Mouse (Mus musculus): ENCODE measurements at regions not wholly inside any gene's neighbourhood (a gene's known extent, or its start where the extent isn't known, plus 50 kb on each side); places are given as distances from the start of the nearest gene placed in this dataset.

GRCm38 (mm10) chr13:116243272-116243784 is 66.2 kb downstream of the Isl1 start:
- intact Hi-C loops (cut with DNase I): no loop called here

DNA sequence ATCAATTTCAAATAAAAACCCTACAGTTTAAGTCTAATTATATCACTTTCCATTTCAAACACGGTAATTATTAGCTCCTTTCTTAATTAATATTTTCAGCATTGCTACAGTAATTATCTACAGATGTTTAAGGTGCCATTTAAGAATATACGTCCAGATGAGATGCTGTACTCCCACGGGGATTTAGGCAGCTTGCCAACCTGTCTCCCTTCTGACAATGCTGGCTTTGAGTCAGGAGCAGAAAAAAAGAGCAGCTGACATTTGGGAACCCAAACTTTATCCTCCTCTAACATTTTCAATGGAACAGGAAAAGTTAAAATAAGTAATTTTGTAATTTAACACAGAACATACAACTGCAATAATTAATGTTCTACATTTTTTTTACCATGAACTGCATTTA is 94.4 kb downstream of the Isl1 start:
- intact Hi-C loops (cut with DNase I): no loop called here
- no peak for DNase-seq

More at GRCm38 (mm10) chr13:116243272-116243784, 66.2 kb downstream of the Isl1 start:
- no peak for DNase-seq

DNA sequence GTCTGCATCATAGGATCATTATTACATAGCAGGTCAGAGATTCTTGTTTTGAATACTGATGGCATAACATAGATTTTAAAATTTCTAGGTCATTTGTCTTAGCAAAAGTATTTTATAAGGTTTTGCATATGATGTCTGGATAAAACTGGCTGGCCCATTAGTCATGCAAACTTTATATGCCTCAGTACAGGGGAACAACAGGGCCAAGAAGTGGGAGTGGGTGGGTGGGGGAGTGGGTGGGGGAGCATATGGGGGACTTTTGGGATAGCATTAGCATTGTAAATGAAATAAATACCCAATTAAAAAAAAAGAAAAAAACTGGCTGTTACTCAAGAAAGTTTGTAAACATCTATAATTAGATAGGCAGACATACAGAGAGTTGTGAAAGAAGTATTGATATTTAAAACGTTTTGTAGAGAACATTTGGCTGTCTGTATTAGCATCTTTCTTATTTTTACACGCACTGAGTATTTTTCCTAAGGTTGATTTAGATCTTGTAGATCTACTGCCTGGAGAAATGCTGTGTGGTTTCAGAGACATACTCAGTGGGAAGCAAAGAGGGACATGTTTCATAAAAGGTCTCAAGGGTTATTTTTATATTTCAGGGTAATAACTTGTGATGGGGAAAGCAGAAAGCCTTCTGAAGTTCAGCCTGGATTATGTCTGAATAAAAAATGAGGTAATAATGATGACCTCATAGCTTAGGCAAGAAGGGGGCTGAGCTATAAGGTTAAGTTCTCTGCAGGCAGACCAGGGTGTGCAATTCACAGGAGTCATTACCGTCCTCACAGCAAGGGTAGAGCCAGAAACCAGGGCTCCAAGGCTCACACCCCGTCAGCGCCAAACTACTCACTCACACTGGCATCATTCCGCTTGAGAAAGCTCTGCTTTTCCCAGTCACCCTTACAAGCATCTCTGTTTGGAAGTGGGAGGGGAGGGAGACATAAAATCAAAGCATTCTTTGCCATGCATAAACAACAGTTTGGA is 95.4 kb downstream of the Isl1 start:
- no peak for DNase-seq
- intact Hi-C loops (cut with DNase I): no loop called here

DNA sequence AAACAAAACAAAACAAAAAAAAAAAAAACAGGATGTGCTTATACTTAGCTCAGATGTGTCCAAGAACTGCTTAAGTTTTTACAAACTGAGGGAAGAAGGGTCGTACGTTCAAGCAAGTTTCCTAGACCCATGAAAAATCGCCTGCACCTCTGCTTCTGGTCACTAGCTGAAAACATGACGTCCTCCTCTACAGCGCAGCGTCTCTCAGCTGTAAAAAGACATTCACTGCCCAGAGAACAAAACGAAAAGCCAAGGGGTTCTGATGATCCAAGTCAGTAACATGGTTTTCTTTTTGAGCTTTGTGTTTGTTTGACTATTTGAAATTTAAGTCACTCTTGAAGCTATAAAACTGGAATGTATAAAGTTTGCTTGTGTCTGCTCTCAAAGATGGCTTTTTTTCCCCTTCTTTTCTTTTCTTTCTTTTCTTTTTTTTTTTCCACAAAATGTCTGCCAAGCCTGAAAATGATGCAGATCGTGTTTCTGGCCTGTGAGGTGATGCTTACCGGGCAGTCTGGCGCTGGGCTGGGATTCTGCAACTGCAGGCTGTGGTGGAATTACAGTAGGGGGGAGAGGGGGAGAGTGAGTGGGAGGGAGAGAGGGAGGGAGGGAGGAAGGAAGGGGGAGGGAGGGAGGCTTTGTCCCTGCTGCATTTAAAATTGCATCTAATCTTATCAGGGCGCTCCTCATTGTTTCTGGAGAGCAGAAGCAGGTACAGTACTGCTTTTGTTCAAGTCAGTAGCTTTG is 108.1 kb downstream of the Isl1 start:
- DNase-seq: no peak
- intact Hi-C loops (cut with DNase I): no loop called here

- DNase-seq: no peak
- intact Hi-C loops (cut with DNase I): no loop called here
These were observed 122.4 kb downstream of the Isl1 start for GRCm38 (mm10) chr13:116187059-116187458.

DNA sequence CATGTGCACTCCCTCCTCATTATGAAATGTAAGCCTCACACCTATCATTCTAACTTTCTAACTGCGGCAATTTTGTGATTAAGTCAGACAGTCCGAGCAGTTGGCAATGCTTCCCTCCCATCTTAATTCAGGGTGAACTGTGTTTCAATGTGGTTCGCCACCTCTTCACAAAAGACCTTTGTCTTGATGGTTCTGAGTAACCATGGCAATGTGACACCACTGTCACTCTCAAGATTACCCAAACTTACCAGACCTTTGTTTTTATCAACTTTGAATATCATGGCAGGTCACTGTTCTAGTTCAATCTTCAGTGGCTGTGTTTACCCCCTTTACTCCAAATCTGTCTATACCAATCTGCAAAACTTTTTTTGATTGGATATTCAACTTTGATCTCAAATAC is 131.7 kb downstream of the Isl1 start:
- DNase-seq: no peak
- intact Hi-C loops (cut with DNase I): no loop called here

DNA sequence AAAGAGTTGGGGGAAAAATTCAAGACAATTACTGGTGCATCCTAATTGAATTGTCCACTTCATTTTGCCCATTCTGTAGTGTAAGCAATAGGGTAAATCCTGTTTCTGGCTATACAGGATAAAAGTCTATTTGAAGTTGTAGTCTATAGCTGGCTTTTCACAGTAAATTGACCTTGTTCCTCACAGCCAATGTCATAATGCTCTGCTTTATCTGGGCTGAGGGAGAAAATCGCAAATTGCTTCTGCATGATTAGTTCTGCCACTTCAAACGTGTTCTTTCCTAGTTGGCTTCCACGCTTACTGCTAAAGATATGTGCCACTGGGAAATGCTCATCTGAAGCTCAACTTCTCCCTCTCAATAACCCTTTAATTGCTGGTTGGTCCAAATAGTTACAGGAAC is 134.5 kb downstream of the Isl1 start:
- no peak for DNase-seq
- intact Hi-C loops (cut with DNase I): no loop called here

DNA sequence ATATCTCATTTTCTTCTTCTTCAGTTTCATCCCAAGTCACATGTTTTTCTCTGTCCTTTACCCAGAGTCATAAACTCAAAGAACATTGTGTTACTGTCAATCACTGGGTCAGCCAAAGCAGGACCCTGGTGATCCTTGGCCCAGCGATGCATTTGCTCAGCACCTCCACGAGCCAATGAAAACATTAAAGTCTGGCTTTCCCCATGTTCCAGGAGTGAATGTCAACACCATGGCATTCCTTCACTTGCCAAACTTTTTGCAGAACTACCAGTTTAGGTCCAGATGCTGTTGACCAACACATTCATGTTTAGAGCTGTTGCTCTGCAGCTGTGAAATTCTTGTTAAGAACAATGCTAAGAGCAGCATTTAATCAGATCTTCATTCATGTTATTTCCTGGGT is 135.6 kb downstream of the Isl1 start:
- intact Hi-C loops (cut with DNase I): no loop called here
- no peak for DNase-seq

- intact Hi-C loops (cut with DNase I): no loop called here
- no peak for DNase-seq
These were observed 166.5 kb downstream of the Isl1 start for GRCm38 (mm10) chr13:116143022-116143421.

DNA sequence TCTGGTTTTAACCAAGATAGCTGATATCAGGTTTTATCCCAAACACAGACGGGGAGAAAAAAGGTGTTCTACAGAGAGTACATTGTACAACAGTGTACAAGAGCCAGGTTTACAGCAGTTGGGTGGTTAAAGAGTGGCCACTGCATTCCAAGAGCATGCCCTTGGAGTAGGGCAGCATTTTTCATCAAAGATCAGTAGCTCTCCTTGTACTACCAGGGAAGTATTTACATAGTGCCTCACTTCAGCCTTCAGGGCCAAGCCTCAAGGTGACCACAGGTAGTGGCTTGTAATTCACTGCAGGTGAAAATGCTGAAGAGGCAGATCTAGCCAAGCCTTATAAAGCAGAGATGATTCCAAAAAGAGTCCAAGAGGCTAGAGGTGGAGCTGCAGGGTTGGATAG is 190.8 kb downstream of the Isl1 start:
- DNase-seq: no peak
- intact Hi-C loops (cut with DNase I): no loop called here

- intact Hi-C loops (cut with DNase I): no loop called here
- no peak for DNase-seq
These were observed 198.3 kb downstream of the Isl1 start for GRCm38 (mm10) chr13:116111032-116111808.

DNA sequence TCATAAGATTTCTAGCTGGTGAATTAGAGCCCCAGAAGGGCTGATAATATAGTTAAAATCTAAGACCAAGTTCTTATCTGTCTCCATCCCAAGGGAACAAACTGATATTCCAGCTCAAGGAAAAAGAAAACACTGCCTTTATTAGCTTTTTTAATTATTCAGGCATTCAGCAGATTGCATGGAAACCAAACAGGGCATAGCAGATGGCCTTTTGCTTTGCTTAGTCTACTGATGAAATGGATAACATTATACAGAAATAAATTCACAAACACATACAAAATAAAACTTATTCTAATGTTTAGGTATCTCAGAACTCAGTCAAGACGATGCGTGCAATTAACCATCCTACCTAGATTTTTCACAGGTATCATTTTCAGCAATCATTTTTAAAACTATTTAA is 198.9 kb downstream of the Isl1 start:
- intact Hi-C loops (cut with DNase I): no loop called here
- DNase-seq: no peak

GRCm38 (mm10) chr13:116087541-116088308 is 221.8 kb downstream of the Isl1 start:
- intact Hi-C loops (cut with DNase I): no loop called here
- DNase-seq: no peak

- no peak for DNase-seq
These were observed 222.3 kb downstream of the Isl1 start for GRCm38 (mm10) chr13:116087140-116087539.

GRCm38 (mm10) chr13:116056976-116057647 is 252.4 kb downstream of the Isl1 start:
- no peak for DNase-seq
- intact Hi-C loops (cut with DNase I): no loop called here

More at GRCm38 (mm10) chr13:116087140-116087539, 222.3 kb downstream of the Isl1 start:
- intact Hi-C loops (cut with DNase I): no loop called here

GRCm38 (mm10) chr13:116056112-116056652 is 253.3 kb downstream of the Isl1 start:
- no peak for DNase-seq
- intact Hi-C loops (cut with DNase I): no loop called here

- intact Hi-C loops (cut with DNase I): no loop called here
- no peak for DNase-seq
These were observed 273.3 kb downstream of the Isl1 start for GRCm38 (mm10) chr13:116036166-116036565.

GRCm38 (mm10) chr13:116030152-116030720 is 279.3 kb downstream of the Isl1 start:
- no peak for DNase-seq
- intact Hi-C loops (cut with DNase I): no loop called here

- intact Hi-C loops (cut with DNase I): no loop called here
- no peak for DNase-seq
These were observed 280.9 kb downstream of the Isl1 start for GRCm38 (mm10) chr13:116028583-116028982.

All from heart, postnatal 14 days (tissue).